Mouse (Mus musculus) thymus, adult 2 months (tissue): Measurements from ENCODE around the gene Impg2.

ENCODE experiments used
- CTCF ChIP-seq: fragments of 200-500 bp; IDR thresholded peaks from 2 replicates; pipeline ENCODE4 v1.5.1; 2012; ENCODE audit warnings: mild to moderate bottlenecking, control low read depth, low read length, moderate library complexity, borderline replicate concordance; ENCODE audit not compliant: control insufficient read depth, poor library complexity, insufficient read depth; ENCODE audit errors: extremely low read depth
- POLR2A ChIP-seq: fragments of 200-500 bp; IDR thresholded peaks from 2 replicates; pipeline ENCODE4 v1.6.1; 2012; ENCODE audit warnings: mild to moderate bottlenecking, low read length, control low read depth, moderate library complexity; ENCODE audit not compliant: control insufficient read depth, poor library complexity, insufficient read depth; ENCODE audit errors: extremely low read depth

DNA sequence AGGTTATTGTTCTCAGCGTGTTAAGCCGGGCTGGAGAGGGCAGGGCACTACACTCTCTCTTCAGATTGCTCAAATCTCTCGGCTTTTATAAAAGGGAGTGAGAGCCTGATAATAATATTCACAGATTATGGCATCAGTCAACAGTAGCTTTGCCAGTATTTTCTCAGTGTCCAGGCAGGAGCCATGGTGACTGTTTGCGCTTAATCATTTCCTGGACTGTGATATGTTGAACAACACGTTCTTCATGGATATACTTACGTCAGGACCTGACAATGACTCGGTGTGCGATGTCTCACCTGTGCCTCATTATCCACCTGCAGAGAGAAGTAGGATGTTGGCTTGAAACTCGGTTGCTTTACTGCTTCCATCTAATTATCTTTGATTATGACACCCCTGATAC is 74.9 kb downstream of the Impg2 start:
- no peak for TF ChIP-seq CTCF
- TF ChIP-seq POLR2A: no peak
